Mouse (Mus musculus) forebrain, embryonic 12.5 days (tissue): ENCODE data around the gene Zfp654. TPM values are rescaled to one million over a fixed set of nuclear protein-coding genes. Genes with fewer than 3 reads are reported as not detected.
A peak's percentile ranks its signal among the peaks of the same experiment; 100 is the strongest.

Experiments used
- ATAC-seq: fragments of 200-750 bp; cut with Nextera tagmentation; 2 replicates; pipeline ENCODE4 v1.8.0; 2017; ENCODE audit warnings: moderate TSS enrichment; ENCODE audit not compliant: low FRiP score
- H3K27ac ChIP-seq: fragments of 300-500 bp; sonication (generic); 2 replicates; pipeline ENCODE4 v1.5.1; 2016; ENCODE audit warnings: mild to moderate bottlenecking
- H3K27me3 ChIP-seq: fragments of 300-500 bp; sonication (generic); 2 replicates; pipeline ENCODE4 v1.6.1; 2016; ENCODE audit warnings: mild to moderate bottlenecking
- H3K36me3 ChIP-seq: fragments of 300-500 bp; sonication (generic); replicated peaks from 2 replicates; pipeline ENCODE4 v1.6.1; 2016; ENCODE audit warnings: mild to moderate bottlenecking
- H3K4me1 ChIP-seq: fragments of 300-500 bp; sonication (generic); 2 replicates; pipeline ENCODE4 v1.6.1; 2016
- H3K4me2 ChIP-seq: fragments of 300-500 bp; sonication (generic); 2 replicates; pipeline ENCODE4 v1.6.1; 2016; ENCODE audit warnings: mild to moderate bottlenecking, moderate library complexity
- H3K4me3 ChIP-seq: fragments of 300-500 bp; sonication (generic); replicated peaks from 2 replicates; pipeline ENCODE4 v1.5.1; 2016; ENCODE audit warnings: mild to moderate bottlenecking
- H3K9ac ChIP-seq: fragments of 300-500 bp; sonication (generic); 2 replicates; pipeline ENCODE4 v1.6.1; 2016; ENCODE audit warnings: mild to moderate bottlenecking
- H3K9me3 ChIP-seq: fragments of 300-500 bp; sonication (generic); 2 replicates; pipeline ENCODE4 v1.6.1; 2016
- WGBS: fragments of 180-500 bp; shearing (Covaris S2); methylation state at CpG from one replicate; pipeline ENCODE4 v1.1.7; 2016; 5-methylcytosine and 5-hydroxymethylcytosine counted together
- polyA plus RNA-seq: library from polyadenylated mRNA; unstranded; fragments of >200 nt; fragmentation: Nextera tagmentation; extraction: Ambion mirVana; gene quantifications from 2 replicates; pipeline ENCODE4 v1.2.1, GENCODE M21; 2016

Gene Zfp654
- polyA plus RNA-seq, 1 experiment from 2014 or later: 9.6 TPM

GRCm38 (mm10) chr16:64851085-64851562 lies 328 bp downstream of the Zfp654 start:
- WGBS: under 1% methylated on average over 35 of the region's 45 CpGs

GRCm38 (mm10) chr16:64850287-64851084 lies 966 bp downstream of the Zfp654 start:
- Histone ChIP-seq H3K9ac (peak overlapping the region; percentile 90), H3K4me3 (peak overlapping the region; percentile 93), H3K9me3 (no peaks in the 10 kb centered on the region), H3K27me3 (no peaks in the 10 kb centered on the region), H3K27ac (peak overlapping the region; percentile 93), H3K4me2 (peak overlapping the region; percentile 92), H3K4me1 (peaks cover 22% of the 10 kb centered on the region), H3K36me3 (peaks cover 10% of the 10 kb centered on the region)
- ATAC-seq: peak; percentile 1; the same call in 1 of the 2 replicates
- 5% methylated on average over 16 of the region's 16 CpGs for WGBS

More at GRCm38 (mm10) chr16:64851085-64851562, 328 bp downstream of the Zfp654 start:
- peak overlapping the region; percentile 92 for H3K4me2 ChIP-seq
- H3K4me3 ChIP-seq: peak overlapping the region; percentile 93
- peaks cover 16% of the 10 kb centered on the region for H3K36me3 ChIP-seq
- H3K27ac ChIP-seq: peak overlapping the region; percentile 93
- ATAC-seq: no peak
- H3K27me3 ChIP-seq: no peaks in the 10 kb centered on the region
- peaks cover 22% of the 10 kb centered on the region for H3K4me1 ChIP-seq
- peak overlapping the region; percentile 90 for H3K9ac ChIP-seq
- no peaks in the 10 kb centered on the region for H3K9me3 ChIP-seq

- Histone ChIP-seq H3K4me2 (no peak overlapping the region), H3K27ac (no peak overlapping the region), H3K27me3 (no peaks in the 10 kb centered on the region), H3K9me3 (no peaks in the 10 kb centered on the region), H3K4me1 (peaks cover 4% of the 10 kb centered on the region), H3K36me3 (no peaks in the 10 kb centered on the region), H3K9ac (no peak overlapping the region), H3K4me3 (no peak overlapping the region)
- 90% methylated on average over 8 of the region's 8 CpGs for WGBS
- no peak for ATAC-seq
Observed at GRCm38 (mm10) chr16:64845947-64846346, 5.5 kb downstream of the Zfp654 start.

- Histone ChIP-seq H3K9ac (no peak overlapping the region), H3K27me3 (no peaks in the 10 kb centered on the region), H3K27ac (no peak overlapping the region), H3K4me1 (no peaks in the 10 kb centered on the region), H3K4me3 (no peak overlapping the region), H3K36me3 (no peaks in the 10 kb centered on the region), H3K4me2 (no peak overlapping the region), H3K9me3 (no peaks in the 10 kb centered on the region)
- WGBS: 91% methylated on average over 3 of the region's 3 CpGs
- ATAC-seq: no peak
Observed at GRCm38 (mm10) chr16:64842374-64842729, 9.1 kb downstream of the Zfp654 start.

DNA sequence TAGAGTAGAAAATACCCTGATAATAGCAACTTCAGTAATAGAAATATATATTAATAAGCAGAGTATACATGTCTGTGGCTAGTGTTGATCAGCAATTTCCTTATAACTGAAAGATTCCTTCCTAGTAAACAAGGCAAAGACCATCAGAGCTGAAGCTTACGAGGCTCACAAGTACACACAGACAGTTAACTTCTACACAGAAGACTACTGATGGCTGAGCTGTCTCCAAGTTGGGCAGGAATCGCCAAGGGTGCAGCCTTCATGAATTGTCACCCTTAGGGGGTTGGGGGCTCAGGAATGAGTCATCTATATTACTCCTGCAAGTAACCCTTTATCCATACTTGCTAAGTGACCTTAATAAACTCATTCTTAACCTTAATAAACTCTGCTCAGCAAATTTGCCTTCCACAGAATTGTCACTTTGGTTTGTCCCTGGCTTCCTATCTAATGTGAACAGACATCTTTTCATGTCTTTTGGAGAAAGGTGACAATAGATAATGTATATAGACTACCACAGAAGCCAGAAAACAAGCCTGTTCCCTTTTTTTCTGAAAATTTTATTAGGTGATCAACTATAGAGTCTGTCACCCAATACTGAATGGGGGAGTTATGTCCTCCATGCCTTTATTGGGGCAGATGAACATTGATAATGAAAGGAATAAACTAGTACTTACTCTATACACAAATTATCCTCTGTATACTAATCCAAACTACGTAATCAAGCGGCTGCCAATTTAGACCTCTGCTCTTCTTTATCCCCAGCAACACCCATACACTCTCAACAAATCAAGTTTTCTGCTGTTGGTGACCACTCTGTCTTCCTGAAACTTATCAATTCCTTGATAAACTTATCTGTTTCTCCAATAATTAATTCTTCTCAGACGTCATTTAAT lies 9.7 kb downstream of the Zfp654 start:
- H3K4me1 ChIP-seq: no peaks in the 10 kb centered on the region
- no peaks in the 10 kb centered on the region for H3K27me3 ChIP-seq
- H3K27ac ChIP-seq: no peak overlapping the region
- 92% methylated on average over 5 of the region's 5 CpGs for WGBS
- H3K9me3 ChIP-seq: no peaks in the 10 kb centered on the region
- no peak overlapping the region for H3K4me2 ChIP-seq
- no peak overlapping the region for H3K9ac ChIP-seq
- H3K36me3 ChIP-seq: no peaks in the 10 kb centered on the region
- ATAC-seq: no peak
- H3K4me3 ChIP-seq: no peak overlapping the region

GRCm38 (mm10) chr16:64836709-64837108 lies 14.7 kb downstream of the Zfp654 start:
- 95% methylated on average over 2 of the region's 2 CpGs for WGBS
- Histone ChIP-seq H3K27ac (no peak overlapping the region), H3K27me3 (no peaks in the 10 kb centered on the region), H3K4me1 (no peaks in the 10 kb centered on the region), H3K9me3 (no peaks in the 10 kb centered on the region), H3K4me2 (no peak overlapping the region), H3K4me3 (no peak overlapping the region), H3K9ac (no peak overlapping the region), H3K36me3 (no peaks in the 10 kb centered on the region)
- no peak for ATAC-seq

GRCm38 (mm10) chr16:64835996-64836545 lies 15.4 kb downstream of the Zfp654 start:
- Histone ChIP-seq H3K36me3 (no peaks in the 10 kb centered on the region), H3K9ac (no peak overlapping the region), H3K27ac (no peak overlapping the region), H3K4me3 (no peak overlapping the region), H3K27me3 (no peaks in the 10 kb centered on the region), H3K9me3 (no peaks in the 10 kb centered on the region), H3K4me1 (no peaks in the 10 kb centered on the region), H3K4me2 (no peak overlapping the region)
- 82% methylated on average over 1 of the region's 1 CpGs for WGBS
- no peak for ATAC-seq

- no peaks in the 10 kb centered on the region for H3K9me3 ChIP-seq
Observed at GRCm38 (mm10) chr16:64830291-64830690, 21.2 kb downstream of the Zfp654 start.

GRCm38 (mm10) chr16:64824474-64824873 lies 27.0 kb downstream of the Zfp654 start:
- no peak overlapping the region for H3K4me3 ChIP-seq
- H3K36me3 ChIP-seq: peaks cover 4% of the 10 kb centered on the region; the same call in 1 of the 2 replicates
- H3K27ac ChIP-seq: no peak overlapping the region
- ATAC-seq: no peak
- WGBS: 85% methylated on average over 1 of the region's 1 CpGs
- H3K9ac ChIP-seq: no peak overlapping the region
- no peaks in the 10 kb centered on the region for H3K9me3 ChIP-seq
- H3K4me2 ChIP-seq: no peak overlapping the region
- no peaks in the 10 kb centered on the region for H3K4me1 ChIP-seq
- no peaks in the 10 kb centered on the region for H3K27me3 ChIP-seq

More at GRCm38 (mm10) chr16:64830291-64830690, 21.2 kb downstream of the Zfp654 start:
- Histone ChIP-seq H3K4me3 (no peak overlapping the region), H3K4me1 (no peaks in the 10 kb centered on the region), H3K27me3 (no peaks in the 10 kb centered on the region), H3K27ac (no peak overlapping the region), H3K4me2 (no peak overlapping the region), H3K36me3 (peaks cover 8% of the 10 kb centered on the region; the same call in 1 of the 2 replicates), H3K9ac (no peak overlapping the region)
- ATAC-seq: no peak
- WGBS: 92% methylated on average over 15 of the region's 15 CpGs

DNA sequence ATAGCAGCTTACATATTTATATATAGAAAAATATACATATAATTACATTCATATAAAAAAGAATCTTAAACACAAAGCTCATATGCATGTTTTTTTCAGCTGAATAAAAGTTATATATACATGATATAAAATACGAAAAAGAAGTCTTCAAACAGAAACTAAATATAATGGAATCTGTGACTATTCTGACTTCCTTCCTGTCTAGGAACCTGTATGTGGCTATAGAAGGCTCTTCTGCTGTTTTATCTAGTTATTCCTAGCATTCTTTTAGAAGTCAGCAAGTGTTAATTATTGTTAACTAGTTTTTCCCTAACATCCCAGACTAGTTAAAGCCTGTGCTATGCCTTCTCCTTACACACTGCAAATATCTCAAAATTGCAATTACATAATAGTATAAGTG lies 27.6 kb downstream of the Zfp654 start:
- WGBS: 91% methylated on average over 1 of the region's 1 CpGs

GRCm38 (mm10) chr16:64817094-64817765 lies 34.2 kb downstream of the Zfp654 start:
- Histone ChIP-seq H3K4me3 (no peak overlapping the region), H3K9ac (no peak overlapping the region), H3K9me3 (no peaks in the 10 kb centered on the region), H3K27ac (no peak overlapping the region), H3K4me1 (no peaks in the 10 kb centered on the region), H3K36me3 (peaks cover 7% of the 10 kb centered on the region), H3K27me3 (no peaks in the 10 kb centered on the region), H3K4me2 (no peak overlapping the region)
- 95% methylated on average over 3 of the region's 3 CpGs for WGBS
- ATAC-seq: no peak

More for the DNA sequence above, 27.6 kb downstream of the Zfp654 start:
- Histone ChIP-seq H3K36me3 (peaks cover 2% of the 10 kb centered on the region; the same call in 1 of the 2 replicates), H3K4me1 (no peaks in the 10 kb centered on the region), H3K27me3 (no peaks in the 10 kb centered on the region), H3K27ac (no peak overlapping the region), H3K4me2 (no peak overlapping the region), H3K9me3 (no peaks in the 10 kb centered on the region), H3K4me3 (no peak overlapping the region), H3K9ac (no peak overlapping the region)
- no peak for ATAC-seq
